Comparison of ENCODE assay signal across 20 mouse cellular contexts in genomic region chr9:94568386-94568785, GRCm38 (mm10). TPM values are rescaled to one million over a fixed set of nuclear protein-coding genes. Genes with fewer than 3 reads are reported as not detected.
A peak's percentile ranks its signal among the peaks of the same experiment; 100 is the strongest.
DNase-seq lines count a peak whose midpoint lies in the region; ATAC-seq and TF ChIP-seq lines count a peak whose summit lies in the region.
"Had no signal": no experiment of that assay in that cellular context is flagged by ENCODE, and none has a peak within 500 bp of the region (broad histone marks: within the 10 kb centered on the region; RNA-seq: fewer than 3 reads in every experiment).

No protein-coding gene starts in this region.

- no peaks in the 10 kb centered on the region for H3K4me1 ChIP-seq in limb, embryonic 14.5 days (ENCODE audit: control insufficient read depth, insufficient read depth, low read length)
- H3K4me1 ChIP-seq in limb, embryonic 10.5 days: no peaks in the 10 kb centered on the region
- H3K4me1 ChIP-seq in neural tube, embryonic 11.5 days (ENCODE audit: control insufficient read depth, insufficient read depth, low read length): no peaks in the 10 kb centered on the region
- no peaks in the 10 kb centered on the region for H3K4me1 ChIP-seq in neural tube, embryonic 15.5 days
- H3K4me1 ChIP-seq: embryonic facial prominence, embryonic 10.5 days; embryonic facial prominence, embryonic 12.5 days; forebrain, embryonic 13.5 days; forebrain, embryonic 15.5 days had no signal

- no peaks in the 10 kb centered on the region for H3K27me3 ChIP-seq in limb, embryonic 14.5 days (ENCODE audit: control insufficient read depth, insufficient read depth, low read length)
- no peaks in the 10 kb centered on the region for H3K27me3 ChIP-seq in limb, embryonic 10.5 days (ENCODE audit: low read depth, poor library complexity, severe bottlenecking)
- H3K27me3 ChIP-seq in neural tube, embryonic 11.5 days (ENCODE audit: control insufficient read depth, insufficient read depth, low read length): no peaks in the 10 kb centered on the region
- no peaks in the 10 kb centered on the region for H3K27me3 ChIP-seq in neural tube, embryonic 15.5 days (replicated peaks)
- H3K27me3 ChIP-seq: embryonic facial prominence, embryonic 12.5 days; forebrain, embryonic 13.5 days; forebrain, embryonic 15.5 days had no signal

- 0 out of 2 replicates have a peak, but pooled peaks have one; percentile 15 for ATAC-seq in limb, embryonic 14.5 days (ENCODE audit: low FRiP score, low read depth)
- 0 out of 2 replicates have a peak, but pooled peaks have one; percentile 9 for ATAC-seq in neural tube, embryonic 11.5 days (ENCODE audit: insufficient read depth, low FRiP score, low TSS enrichment)
- no peak for ATAC-seq in neural tube, embryonic 15.5 days (ENCODE audit: low FRiP score)
- ATAC-seq: activated CD4-positive, CD25-positive, alpha-beta regulatory T cell, adult 4 months; forebrain, embryonic 13.5 days; forebrain, embryonic 15.5 days; forebrain, postnatal 0 days; Patski had no signal

- no peaks in the 10 kb centered on the region for H3K36me3 ChIP-seq in limb, embryonic 14.5 days (ENCODE audit: control insufficient read depth, insufficient read depth, low read length)
- H3K36me3 ChIP-seq in limb, embryonic 10.5 days: no peaks in the 10 kb centered on the region
- no peaks in the 10 kb centered on the region for H3K36me3 ChIP-seq in neural tube, embryonic 11.5 days (ENCODE audit: control insufficient read depth, insufficient read depth, low read length)
- no peaks in the 10 kb centered on the region for H3K36me3 ChIP-seq in neural tube, embryonic 15.5 days
- H3K36me3 ChIP-seq: embryonic facial prominence, embryonic 10.5 days; embryonic facial prominence, embryonic 12.5 days; forebrain, embryonic 15.5 days had no signal

- WGBS in limb, embryonic 14.5 days: 88% methylated on average over 3 of the region's 3 CpGs
- WGBS in limb, embryonic 10.5 days: 87% methylated on average over 3 of the region's 3 CpGs
- 74% methylated on average over 3 of the region's 3 CpGs for WGBS in neural tube, embryonic 11.5 days
- 59% methylated on average over 3 of the region's 3 CpGs for WGBS in neural tube, embryonic 15.5 days

- no peak overlapping the region for H3K27ac ChIP-seq in limb, embryonic 14.5 days (replicated peaks; ENCODE audit: low read depth, low read length)
- no peak overlapping the region for H3K27ac ChIP-seq in limb, embryonic 10.5 days
- H3K27ac ChIP-seq in neural tube, embryonic 11.5 days (ENCODE audit: low read depth, low read length): no peak overlapping the region
- H3K27ac ChIP-seq in neural tube, embryonic 15.5 days (replicated peaks): no peak overlapping the region
- H3K27ac ChIP-seq: embryonic facial prominence, embryonic 10.5 days; embryonic facial prominence, embryonic 12.5 days; forebrain, embryonic 13.5 days; forebrain, embryonic 15.5 days had no signal

- H3K9ac ChIP-seq in limb, embryonic 14.5 days (ENCODE audit: low read depth, low read length, severe bottlenecking): no peak overlapping the region
- no peak overlapping the region for H3K9ac ChIP-seq in neural tube, embryonic 11.5 days (ENCODE audit: low read length)
- no peak overlapping the region for H3K9ac ChIP-seq in neural tube, embryonic 15.5 days (replicated peaks)
- H3K9ac ChIP-seq: embryonic facial prominence, embryonic 12.5 days; forebrain, embryonic 13.5 days; forebrain, embryonic 15.5 days; forebrain, postnatal 0 days had no signal

- H3K4me2 ChIP-seq in limb, embryonic 14.5 days (replicated peaks; ENCODE audit: low read depth, low read length, severe bottlenecking): no peak overlapping the region
- H3K4me2 ChIP-seq in neural tube, embryonic 11.5 days (ENCODE audit: low read depth): no peak overlapping the region
- H3K4me2 ChIP-seq in neural tube, embryonic 15.5 days: no peak overlapping the region
- H3K4me2 ChIP-seq: embryonic facial prominence, embryonic 12.5 days; forebrain, embryonic 13.5 days; forebrain, embryonic 15.5 days had no signal

- no peak for TF ChIP-seq POLR2A in limb, embryonic 14.5 days (IDR thresholded peaks at IDR 0.05; ENCODE audit: borderline replicate concordance, extremely low read depth, insufficient read depth, insufficient read length)

- H3K4me3 ChIP-seq in limb, embryonic 14.5 days (replicated peaks; ENCODE audit: low read length): no peak overlapping the region
- no peak overlapping the region for H3K4me3 ChIP-seq in limb, embryonic 10.5 days
- H3K4me3 ChIP-seq in neural tube, embryonic 11.5 days (ENCODE audit: low read depth, low read length): no peak overlapping the region
- H3K4me3 ChIP-seq in neural tube, embryonic 15.5 days (replicated peaks): no peak overlapping the region
- H3K4me3 ChIP-seq: embryonic facial prominence, embryonic 10.5 days; embryonic facial prominence, embryonic 12.5 days; forebrain, embryonic 13.5 days; forebrain, embryonic 15.5 days had no signal

- no peak for DNase-seq in limb, embryonic 14.5 days (ENCODE audit: low spot score)
- no peak for DNase-seq in limb, embryonic 10.5 days (ENCODE audit: low spot score)
- no peak for DNase-seq in neural tube, embryonic 11.5 days (ENCODE audit: low spot score)
- DNase-seq in MN1 (ENCODE audit: low spot score): no peak
- DNase-seq: adrenal gland, adult 8-10 months; adrenal gland, postnatal 14 days; adrenal gland, postnatal 36 days; cerebellum, adult 11-12 months; cerebellum, adult 2 months; cerebellum, adult 9-10 months; cerebellum, postnatal 10 days; cerebellum, postnatal 25 days; forebrain, postnatal 0 days had no signal

- 0 out of 2 replicates have a peak, but pooled peaks cover under 1% of the 10 kb centered on the region for H3K9me3 ChIP-seq in limb, embryonic 14.5 days (ENCODE audit: control insufficient read depth, low read length)
- H3K9me3 ChIP-seq in limb, embryonic 10.5 days (replicated peaks): no peaks in the 10 kb centered on the region
- no peaks in the 10 kb centered on the region for H3K9me3 ChIP-seq in neural tube, embryonic 11.5 days (ENCODE audit: control insufficient read depth, low read length)
- no peaks in the 10 kb centered on the region; the same call in 1 of the 2 replicates for H3K9me3 ChIP-seq in neural tube, embryonic 15.5 days (replicated peaks)
- H3K9me3 ChIP-seq: embryonic facial prominence, embryonic 10.5 days; embryonic facial prominence, embryonic 12.5 days; forebrain, embryonic 13.5 days; forebrain, embryonic 15.5 days had no signal

RNA-seq across cellular contexts. Expression of gene 1190002N15Rik, which starts 30.5 kb away (rescaled TPM):
- 53.2 and 66.2 TPM in 2 replicates for polyA plus RNA-seq in limb, embryonic 14.5 days (2012; rRNA removed)
- polyA plus RNA-seq in limb, embryonic 14.5 days (2014; fragmentation: Nextera tagmentation; extraction: Ambion mirVana): 47.7 and 67.4 TPM in 2 replicates
- polyA plus RNA-seq in limb, embryonic 10.5 days (2016; fragmentation: Nextera tagmentation; extraction: Ambion mirVana): 5.8 and 6.6 TPM in 2 replicates
- polyA plus RNA-seq in neural tube, embryonic 11.5 days (2014; fragmentation: Nextera tagmentation; extraction: Ambion mirVana): 34.2 TPM in 2 replicates
- polyA plus RNA-seq in neural tube, embryonic 15.5 days (2015; fragmentation: Nextera tagmentation; extraction: Ambion mirVana): 8.6 and 13.3 TPM in 2 replicates
